In the genomic region with DNA sequence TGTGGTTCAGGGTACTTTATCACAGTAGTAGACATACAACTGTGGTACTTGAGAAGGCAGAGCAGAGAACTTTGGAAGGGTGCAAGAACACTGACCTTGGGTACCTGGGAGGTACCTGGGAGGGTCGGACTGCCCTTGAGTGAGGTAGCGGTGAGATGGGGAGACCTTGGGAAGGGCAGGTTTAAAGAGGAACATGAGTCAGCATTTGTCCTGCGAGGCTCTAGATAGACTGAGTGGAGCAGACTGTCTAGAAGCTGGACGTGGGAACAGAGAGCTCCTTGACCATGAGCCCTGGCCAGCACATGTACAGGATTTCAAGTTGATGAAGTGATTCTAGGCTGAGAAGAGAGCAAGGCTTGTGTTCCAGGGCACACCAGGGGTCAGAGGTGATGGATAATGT, we compare ENCODE assay signal across 17 mouse cellular contexts. TPM values are rescaled to one million over a fixed set of nuclear protein-coding genes. Genes with fewer than 3 reads are reported as not detected.
"Had no signal": no experiment of that assay in that cellular context is flagged by ENCODE, and none has a peak within 500 bp of the region (broad histone marks: within the 10 kb centered on the region; RNA-seq: fewer than 3 reads in every experiment).

No protein-coding gene starts in this region.

- H3K9me3 ChIP-seq: neural tube, embryonic 13.5 days; neural tube, embryonic 15.5 days; stomach, embryonic 15.5 days had no signal

- H3K9ac ChIP-seq: neural tube, embryonic 13.5 days; neural tube, embryonic 15.5 days; stomach, embryonic 15.5 days had no signal

- H3K27ac ChIP-seq: neural tube, embryonic 13.5 days; neural tube, embryonic 15.5 days; stomach, embryonic 15.5 days; stomach, postnatal 0 days had no signal

- H3K4me3 ChIP-seq: neural tube, embryonic 13.5 days; neural tube, embryonic 15.5 days; stomach, embryonic 15.5 days had no signal

- H3K4me2 ChIP-seq: neural tube, embryonic 13.5 days; neural tube, embryonic 15.5 days; stomach, embryonic 15.5 days had no signal

- H3K4me1 ChIP-seq: neural tube, embryonic 13.5 days; neural tube, embryonic 15.5 days; stomach, embryonic 15.5 days had no signal

- H3K36me3 ChIP-seq: neural tube, embryonic 13.5 days; neural tube, embryonic 15.5 days; stomach, embryonic 15.5 days had no signal

- H3K27me3 ChIP-seq: neural tube, embryonic 13.5 days; neural tube, embryonic 15.5 days; stomach, embryonic 15.5 days had no signal

- DNase-seq: retina, postnatal 1 day; right cerebral cortex, adult 18-20 months; right cerebral cortex, postnatal 14 days; right cerebral cortex, postnatal 25 days; right cerebral cortex, postnatal 4 days; spleen, adult 18-20 months; thymus, adult 18-20 months; thymus, adult 2 months; thymus, postnatal 14 days; thymus, postnatal 25 days; thymus, postnatal 36 days; thymus, postnatal 4 days had no signal

RNA-seq across cellular contexts. Expression of gene Cxcr5, which starts 19.3 kb away (rescaled TPM):
- polyA plus RNA-seq: neural tube, embryonic 13.5 days; neural tube, embryonic 14.5 days; neural tube, embryonic 15.5 days had no signal
